Mouse (Mus musculus) limb, embryonic 10.5 days (tissue): ENCODE results near the gene Angptl4. TPM values are rescaled to one million over a fixed set of nuclear protein-coding genes. Genes with fewer than 3 reads are reported as not detected.
"Not testable (repeated sequence)": the region's sequence is repeated elsewhere in the genome, so short reads cannot be mapped to it uniquely, and the experiment has no call there.

Source experiments
- DNase-seq: peaks from one replicate; pipeline ENCODE4 v3.0.0-alpha.2; 2017; ENCODE audit warnings: low spot score
- H3K27ac ChIP-seq: fragments of 300-500 bp; sonication (generic); 2 replicates; pipeline ENCODE4 v1.5.1; 2016; ENCODE audit warnings: mild to moderate bottlenecking
- H3K27me3 ChIP-seq: fragments of 300-500 bp; sonication (generic); 2 replicates; pipeline ENCODE4 v1.6.1; 2016; ENCODE audit warnings: low read depth, mild to moderate bottlenecking; ENCODE audit not compliant: poor library complexity, severe bottlenecking
- H3K36me3 ChIP-seq: fragments of 300-500 bp; sonication (generic); 2 replicates; pipeline ENCODE4 v1.6.1; 2016; ENCODE audit warnings: mild to moderate bottlenecking, moderate library complexity
- H3K4me1 ChIP-seq: fragments of 300-500 bp; sonication (generic); 2 replicates; pipeline ENCODE4 v1.6.1; 2016
- H3K4me3 ChIP-seq: fragments of 300-500 bp; sonication (generic); 2 replicates; pipeline ENCODE4 v1.5.1; 2016; ENCODE audit warnings: mild to moderate bottlenecking, moderate library complexity
- H3K9me3 ChIP-seq: fragments of 300-500 bp; sonication (generic); replicated peaks from 2 replicates; pipeline ENCODE4 v1.6.1; 2016; ENCODE audit warnings: mild to moderate bottlenecking
- WGBS: fragments of 180-500 bp; shearing (Covaris S2); methylation state at CpG from one replicate; pipeline ENCODE4 v1.1.7; 2016; 5-methylcytosine and 5-hydroxymethylcytosine counted together
- polyA plus RNA-seq: library from polyadenylated mRNA; unstranded; fragments of >200 nt; fragmentation: Nextera tagmentation; extraction: Ambion mirVana; gene quantifications from 2 replicates; pipeline ENCODE4 v1.2.1, GENCODE M21; 2016

The Angptl4 gene
- polyA plus RNA-seq: 30.2 and 38.9 TPM in 2 replicates

GRCm38 (mm10) chr17:33781124-33781977, at the start of gene Angptl4:
Gene Angptl4, minus strand, starts transcription at chr17:33781830.
- Histone ChIP-seq H3K27me3 (no peaks in the 10 kb centered on the region), H3K9me3 (no peaks in the 10 kb centered on the region), H3K4me3 (peak within 1 kb of the TSS; percentile 67), H3K36me3 (peaks cover 21% of the 10 kb centered on the region), H3K4me1 (peaks cover 60% of the 10 kb centered on the region), H3K27ac (peak within 1 kb of the TSS; percentile 90)
- peak; percentile 72 for DNase-seq
- 3% methylated on average over 50 of the region's 50 CpGs for WGBS

GRCm38 (mm10) chr17:33829561-33829960, 47.9 kb upstream of the Angptl4 start:
- WGBS: 93% methylated on average over 10 of the region's 10 CpGs
- Histone ChIP-seq H3K36me3 (peaks cover 78% of the 10 kb centered on the region), H3K4me1 (peaks cover 11% of the 10 kb centered on the region), H3K27ac (no peak overlapping the region), H3K27me3 (no peaks in the 10 kb centered on the region), H3K4me3 (no peak overlapping the region), H3K9me3 (no peaks in the 10 kb centered on the region)
- DNase-seq: no peak

GRCm38 (mm10) chr17:33828892-33829291, 47.3 kb upstream of the Angptl4 start:
- no peaks in the 10 kb centered on the region for H3K9me3 ChIP-seq
- DNase-seq: no peak
- H3K4me3 ChIP-seq: no peak overlapping the region
- H3K27ac ChIP-seq: no peak overlapping the region
- no peaks in the 10 kb centered on the region for H3K27me3 ChIP-seq
- peaks cover 11% of the 10 kb centered on the region for H3K4me1 ChIP-seq
- WGBS: 89% methylated on average over 2 of the region's 2 CpGs
- peaks cover 72% of the 10 kb centered on the region for H3K36me3 ChIP-seq

- WGBS: 0% methylated on average over 3 of the region's 3 CpGs
- no peaks in the 10 kb centered on the region for H3K9me3 ChIP-seq
- H3K36me3 ChIP-seq: peaks cover 69% of the 10 kb centered on the region
- no peak overlapping the region for H3K4me3 ChIP-seq
- DNase-seq: peak; percentile 83
- H3K27me3 ChIP-seq: no peaks in the 10 kb centered on the region
- H3K4me1 ChIP-seq: peaks cover 29% of the 10 kb centered on the region
- H3K27ac ChIP-seq: no peak overlapping the region
These were observed 45.2 kb upstream of the Angptl4 start for GRCm38 (mm10) chr17:33826850-33827249.

GRCm38 (mm10) chr17:33825462-33825861, 43.8 kb upstream of the Angptl4 start:
- peaks cover 31% of the 10 kb centered on the region for H3K4me1 ChIP-seq
- DNase-seq: no peak
- peak overlapping the region; percentile 78 for H3K4me3 ChIP-seq
- H3K36me3 ChIP-seq: peaks cover 69% of the 10 kb centered on the region
- H3K9me3 ChIP-seq: no peaks in the 10 kb centered on the region
- H3K27me3 ChIP-seq: no peaks in the 10 kb centered on the region
- WGBS: 88% methylated on average over 8 of the region's 8 CpGs
- H3K27ac ChIP-seq: peak overlapping the region; percentile 89

GRCm38 (mm10) chr17:33824997-33825330, 43.3 kb upstream of the Angptl4 start:
- H3K9me3 ChIP-seq, H3K27me3 ChIP-seq, DNase-seq: not testable (repeated sequence)
- WGBS: 5% methylated on average over 6 of the region's 6 CpGs
- Histone ChIP-seq H3K4me3 (peak overlapping the region; percentile 78), H3K27ac (peak overlapping the region; percentile 89), H3K4me1 (peaks cover 31% of the 10 kb centered on the region), H3K36me3 (peaks cover 69% of the 10 kb centered on the region)

- WGBS: under 1% methylated on average over 51 of the region's 51 CpGs
- Histone ChIP-seq H3K9me3 (no peaks in the 10 kb centered on the region), H3K4me1 (peaks cover 31% of the 10 kb centered on the region), H3K4me3 (peak within 1 kb of the TSS; percentile 78), H3K36me3 (peaks cover 69% of the 10 kb centered on the region), H3K27ac (peak within 1 kb of the TSS; percentile 89), H3K27me3 (no peaks in the 10 kb centered on the region)
- DNase-seq: peak; percentile 98
These were observed 42.7 kb upstream of the Angptl4 start, which contains the start of the genes Rps28 and Ndufa7 for GRCm38 (mm10) chr17:33824084-33824996. Gene Rps28, minus strand, starts transcription at chr17:33824562. Gene Ndufa7, plus strand, starts transcription at chr17:33824572.

GRCm38 (mm10) chr17:33823171-33823570, 41.5 kb upstream of the Angptl4 start:
- not testable (repeated sequence) for H3K27me3 ChIP-seq, H3K9me3 ChIP-seq, DNase-seq
- 86% methylated on average over 8 of the region's 8 CpGs for WGBS
- Histone ChIP-seq H3K27ac (peak overlapping the region; percentile 89), H3K4me3 (peak overlapping the region; percentile 78), H3K36me3 (peaks cover 69% of the 10 kb centered on the region), H3K4me1 (peaks cover 39% of the 10 kb centered on the region)

GRCm38 (mm10) chr17:33822436-33822959, 40.9 kb upstream of the Angptl4 start:
- no peaks in the 10 kb centered on the region for H3K27me3 ChIP-seq
- H3K36me3 ChIP-seq: peaks cover 68% of the 10 kb centered on the region
- WGBS: 88% methylated on average over 1 of the region's 1 CpGs
- no peak for DNase-seq
- no peaks in the 10 kb centered on the region for H3K9me3 ChIP-seq
- no peak overlapping the region for H3K27ac ChIP-seq
- H3K4me3 ChIP-seq: peak overlapping the region; percentile 78
- H3K4me1 ChIP-seq: peaks cover 46% of the 10 kb centered on the region

- H3K27me3 ChIP-seq: no peaks in the 10 kb centered on the region
- peak overlapping the region; percentile 69 for H3K4me3 ChIP-seq
- H3K9me3 ChIP-seq: no peaks in the 10 kb centered on the region
- DNase-seq: no peak
- H3K4me1 ChIP-seq: peaks cover 41% of the 10 kb centered on the region
- peak overlapping the region; percentile 92 for H3K27ac ChIP-seq
- WGBS: 22% methylated on average over 33 of the region's 33 CpGs
- H3K36me3 ChIP-seq: peaks cover 60% of the 10 kb centered on the region
These were observed 36.5 kb upstream of the Angptl4 start for GRCm38 (mm10) chr17:33817969-33818643.

GRCm38 (mm10) chr17:33817184-33817968, 35.7 kb upstream of the Angptl4 start:
- 1% methylated on average over 88 of the region's 89 CpGs for WGBS
- Histone ChIP-seq H3K4me1 (peaks cover 38% of the 10 kb centered on the region), H3K27ac (peak overlapping the region; percentile 92), H3K27me3 (no peaks in the 10 kb centered on the region), H3K9me3 (no peaks in the 10 kb centered on the region), H3K4me3 (peak overlapping the region; percentile 69), H3K36me3 (peaks cover 52% of the 10 kb centered on the region)
- peak; percentile 97 for DNase-seq
